Mouse (Mus musculus) liver, adult (tissue): ENCODE measurements around the gene Rnf169.

Experiments used
- GATA4 ChIP-seq: IDR thresholded peaks from 2 replicates; pipeline ENCODE4 v1.6.1; 2014; ENCODE audit warnings: mild to moderate bottlenecking, low read length; ENCODE audit not compliant: insufficient replicate concordance

The Rnf169 gene

DNA sequence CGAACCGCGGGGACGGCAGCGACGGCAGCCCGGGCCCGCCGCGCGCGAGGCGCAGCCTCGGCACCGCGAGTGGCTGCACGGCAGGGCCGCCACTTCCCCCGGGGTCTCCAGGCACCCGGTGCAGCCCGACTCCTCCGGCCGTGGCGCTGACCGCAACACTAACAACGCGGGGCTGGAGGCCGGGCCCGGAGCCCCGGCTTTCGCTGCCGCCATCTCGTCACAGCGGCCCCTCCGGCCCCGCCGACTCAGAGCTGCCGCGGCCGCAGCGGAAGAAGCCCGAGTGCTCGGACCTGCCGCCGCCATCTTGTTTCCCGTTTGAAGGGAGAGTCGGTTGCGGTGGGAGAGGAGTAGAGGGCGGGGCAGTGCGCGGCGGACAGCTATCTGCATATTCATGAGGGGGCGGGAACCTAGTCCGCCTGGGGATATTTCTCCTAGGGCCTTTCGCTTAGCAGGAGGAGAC, at the start of gene Rnf169:
Rnf169 (minus strand) TSS at position 317 of the 460 bp plus-strand sequence.
- TF ChIP-seq GATA4, result peak; percentile 40; the same call in 1 of the 2 replicates

DNA sequence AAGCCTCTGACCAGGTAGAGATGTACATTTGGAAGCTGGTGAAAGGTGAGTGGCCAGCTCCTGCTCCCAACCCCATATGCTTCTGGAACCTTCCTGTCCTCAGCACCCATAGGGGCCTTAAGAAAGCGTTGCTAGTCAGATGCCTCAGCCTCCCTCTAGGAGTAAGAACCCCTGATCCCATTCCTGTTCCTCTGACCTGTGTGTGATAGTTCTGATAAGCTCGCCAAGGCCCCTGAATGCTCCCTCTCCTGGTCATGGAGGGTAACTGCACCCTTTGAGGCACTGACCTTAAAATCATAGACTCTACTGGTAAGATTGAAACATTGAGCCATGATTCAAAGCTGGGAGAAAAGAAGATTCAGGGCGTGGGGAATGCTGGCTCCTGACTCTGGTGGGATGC, 49.1 kb upstream of the Rnf169 start:
- TF ChIP-seq GATA4, result no peak

DNA sequence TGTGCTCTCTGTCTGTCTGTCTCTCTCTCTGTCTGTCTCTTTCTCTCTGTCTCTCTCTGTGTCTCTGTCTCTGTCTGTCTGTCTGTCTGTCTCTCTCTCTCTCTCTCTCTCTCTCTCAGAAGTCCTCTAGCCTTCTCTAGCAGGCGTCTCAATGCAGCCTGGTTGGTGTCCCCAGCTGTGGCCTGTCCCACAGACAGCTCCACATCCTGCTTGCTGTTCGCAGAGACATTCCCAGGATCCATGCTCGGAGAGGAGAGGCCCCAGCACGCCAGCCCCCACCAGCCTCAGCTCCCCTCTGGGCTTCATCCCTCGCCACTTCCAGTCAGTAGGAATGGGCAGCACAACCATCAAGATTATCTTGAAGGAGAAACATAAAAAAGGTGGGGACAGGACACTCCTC, 47.1 kb upstream of the Rnf169 start:
- TF ChIP-seq GATA4, result no peak

DNA sequence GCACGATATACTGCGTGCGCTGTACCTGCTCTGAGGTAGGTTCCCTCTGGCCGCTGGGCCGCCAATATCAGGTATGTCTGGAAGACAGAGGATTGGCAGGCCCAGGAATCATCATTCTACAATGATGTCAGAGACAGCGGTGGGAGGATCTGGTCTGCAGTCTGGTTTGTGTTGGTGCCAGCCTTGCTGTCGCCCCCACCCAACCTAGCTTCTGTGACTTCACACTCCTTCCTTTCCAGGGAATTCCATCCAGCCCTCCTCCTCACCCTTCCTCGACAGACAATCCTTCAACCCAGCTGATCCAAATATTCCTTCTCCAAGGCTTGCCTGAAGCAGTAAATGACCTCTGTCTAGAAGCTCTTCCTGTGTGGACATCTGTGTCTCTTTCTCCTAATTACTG, 36.8 kb upstream of the Rnf169 start:
- no peak for TF ChIP-seq GATA4

DNA sequence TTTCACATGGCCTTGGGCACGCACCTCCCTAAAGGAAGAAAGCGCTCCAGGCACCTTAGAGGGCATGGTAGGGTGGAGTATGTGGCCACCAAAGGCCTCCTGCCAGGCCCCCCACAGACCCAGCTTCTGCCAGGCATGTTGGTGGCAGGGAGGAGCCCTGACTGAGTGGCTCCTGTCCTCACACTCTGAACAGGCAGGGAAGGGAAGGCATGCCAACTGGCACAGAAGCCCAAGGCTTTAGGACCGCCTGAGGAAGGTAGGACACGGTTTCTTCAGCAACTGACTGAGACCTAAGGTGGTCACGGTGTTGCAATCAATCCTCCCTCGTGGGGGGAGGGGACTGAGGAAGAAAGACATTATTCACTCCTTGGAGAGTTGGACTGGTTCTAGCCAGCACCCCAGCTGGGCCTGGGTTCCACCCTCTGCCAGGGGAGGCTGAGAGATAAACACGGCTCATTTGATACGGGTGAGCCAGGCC, 33.9 kb upstream of the Rnf169 start:
- no peak for TF ChIP-seq GATA4

DNA sequence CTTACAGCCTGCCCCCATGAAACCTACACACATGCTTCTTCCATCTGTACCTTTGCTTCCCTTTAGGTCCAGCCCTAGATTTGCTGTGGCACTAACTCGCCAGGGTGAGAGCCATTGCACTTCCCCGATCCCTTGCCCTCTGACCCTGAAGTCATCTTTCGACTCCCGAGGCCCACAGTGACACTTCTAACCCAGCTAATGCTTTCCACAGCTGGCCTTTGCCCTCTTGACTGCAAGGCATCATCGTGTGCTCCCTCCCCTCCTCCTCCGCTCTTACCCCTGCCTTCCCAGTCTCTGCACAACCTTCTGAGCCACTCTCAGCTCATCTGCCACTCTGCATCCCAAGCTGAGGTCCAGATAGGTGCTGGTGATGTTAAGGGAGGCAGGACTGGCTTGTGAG, 32.3 kb upstream of the Rnf169 start:
- no peak for TF ChIP-seq GATA4

DNA sequence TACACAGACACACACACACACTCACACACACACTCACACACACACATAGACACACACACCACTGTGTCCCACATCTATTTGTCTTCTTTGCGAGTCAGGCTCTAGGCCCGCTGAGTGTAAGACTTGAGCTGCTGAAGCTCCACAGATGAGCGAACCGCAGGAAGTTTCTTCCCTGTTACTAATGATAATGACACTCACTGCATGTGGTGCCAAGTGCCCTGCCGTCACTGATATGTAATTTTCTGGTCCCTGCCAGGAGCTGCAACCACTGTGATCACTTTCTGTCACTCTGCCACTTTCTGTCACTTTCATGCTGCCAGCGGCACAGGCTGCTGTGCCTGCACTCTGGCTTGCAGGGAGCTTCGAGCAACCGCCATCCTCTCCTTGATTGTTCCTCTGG, 31.8 kb upstream of the Rnf169 start:
- no peak; the same call in 1 of the 2 replicates for TF ChIP-seq GATA4

DNA sequence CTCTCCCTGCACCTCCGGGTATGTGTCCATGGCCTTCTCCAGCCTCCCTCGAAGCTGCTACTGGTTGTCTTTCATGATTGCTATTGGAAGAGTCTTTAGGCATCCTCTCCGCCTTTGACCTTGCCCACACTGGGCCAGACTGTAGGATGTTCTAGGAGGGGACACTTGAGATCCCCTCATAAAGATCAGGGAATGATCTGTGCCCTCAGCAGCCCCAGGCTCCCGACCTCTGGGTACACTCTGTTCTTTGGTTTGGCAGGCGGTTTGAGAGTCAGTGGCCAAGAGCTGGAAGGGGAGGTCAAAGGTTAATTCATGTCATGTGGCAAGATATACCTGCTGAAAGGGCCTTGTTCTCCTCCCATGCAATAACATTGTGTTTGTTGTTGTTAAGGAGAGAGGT, 30.5 kb upstream of the Rnf169 start:
- TF ChIP-seq GATA4, result no peak

DNA sequence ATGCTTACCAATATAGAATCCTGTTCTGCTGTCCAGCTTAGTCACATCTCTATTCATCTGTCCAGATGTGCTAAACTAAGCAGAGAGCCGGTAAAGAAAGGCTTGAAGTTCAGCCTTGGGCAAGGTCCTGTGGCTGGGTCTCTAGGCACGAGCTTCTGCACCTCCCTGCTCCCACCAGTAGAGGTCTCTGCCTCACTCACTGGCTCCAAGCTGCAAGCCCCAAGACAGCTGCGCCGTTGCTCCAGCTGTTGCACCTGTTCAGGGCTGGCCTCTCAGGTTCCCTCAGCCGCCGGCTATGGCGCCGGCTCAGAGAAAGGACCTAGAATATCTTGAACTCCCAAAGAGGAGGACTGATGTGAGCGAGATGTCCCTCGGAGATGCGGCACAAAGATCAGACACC, 29.4 kb upstream of the Rnf169 start:
- TF ChIP-seq GATA4, result no peak

DNA sequence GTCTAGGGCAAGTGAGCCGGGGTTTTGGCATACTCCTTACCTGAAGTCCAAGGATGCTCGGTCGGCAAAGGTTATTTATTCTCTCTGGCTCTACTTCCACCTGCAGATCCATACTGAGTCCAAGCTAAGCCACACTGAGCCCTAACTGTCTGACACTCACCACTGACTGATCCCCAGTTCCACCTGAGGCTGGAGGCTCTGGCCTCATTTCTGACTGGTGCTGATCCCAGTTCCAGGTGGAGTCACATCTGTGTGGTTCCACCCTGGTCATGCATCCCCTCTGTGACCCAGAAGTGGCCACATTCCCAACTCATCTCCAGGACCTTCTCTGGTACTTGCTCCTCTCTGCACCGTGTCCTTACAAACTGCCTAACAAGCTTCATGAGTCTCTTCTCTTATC, 28.5 kb upstream of the Rnf169 start:
- TF ChIP-seq GATA4, result no peak

DNA sequence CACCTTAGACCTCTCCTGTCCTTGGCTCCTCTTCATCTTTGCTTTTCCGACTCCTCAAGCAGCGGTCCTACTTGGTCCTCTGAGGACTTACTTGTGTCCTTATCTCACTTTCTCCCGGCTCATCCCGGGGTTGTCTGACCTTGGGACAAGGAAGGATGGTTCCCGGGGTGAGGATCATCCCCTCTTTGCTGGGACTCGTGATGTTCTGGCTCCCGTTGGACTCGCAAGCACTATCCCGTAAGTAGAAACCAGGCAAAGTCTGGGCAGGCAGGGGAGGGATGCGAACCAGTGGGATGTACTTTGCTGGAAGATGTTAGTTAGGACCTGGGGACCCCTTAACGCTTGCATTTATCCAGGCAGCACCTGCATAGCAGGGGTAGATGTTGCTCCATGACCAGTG, 26.2 kb upstream of the Rnf169 start:
- no peak for TF ChIP-seq GATA4

DNA sequence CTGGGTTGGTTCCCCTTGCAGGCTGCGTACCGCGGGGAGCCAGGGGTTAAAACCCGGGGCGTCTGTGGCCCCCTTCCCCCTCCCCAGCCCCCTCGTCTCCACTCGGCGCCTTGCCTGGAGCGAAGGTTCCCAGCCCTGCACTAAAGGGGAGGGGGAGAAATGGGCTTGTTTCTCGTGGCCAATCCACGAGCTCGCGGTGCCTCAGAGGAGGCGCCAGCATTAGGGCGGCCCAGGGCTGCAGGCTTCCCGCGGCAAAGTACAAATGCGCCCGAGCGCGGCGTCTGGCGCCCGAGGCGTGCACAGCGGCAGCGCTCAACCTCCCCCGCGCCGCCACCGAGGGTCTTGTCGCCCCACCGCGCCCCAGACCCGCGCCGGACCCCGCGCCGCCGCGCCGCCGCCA, 25.5 kb upstream of the Rnf169 start, which contains the start of gene Chrdl2:
Chrdl2 (plus strand) TSS at position 383 of the 400 bp plus-strand sequence.
- TF ChIP-seq GATA4, result no peak

DNA sequence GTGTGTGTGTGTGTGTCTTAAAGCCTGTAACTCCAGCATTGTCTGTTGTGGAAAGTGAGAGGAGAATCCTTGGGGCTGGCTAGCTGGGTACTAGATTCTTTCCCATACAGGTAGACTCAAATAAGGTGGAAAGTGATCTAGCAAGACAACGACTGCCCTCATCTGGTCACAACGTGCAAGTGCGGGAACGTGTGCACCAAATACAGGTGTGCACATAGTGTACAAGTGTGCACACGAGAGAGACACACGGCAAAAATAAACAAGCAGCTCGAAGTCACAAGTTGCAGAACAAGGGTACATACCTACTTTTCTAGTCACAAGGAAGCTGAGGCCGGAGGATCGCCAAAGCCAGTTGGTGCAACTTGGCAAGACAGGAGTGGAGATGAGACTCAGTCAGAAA, 23.5 kb upstream of the Rnf169 start:
- TF ChIP-seq GATA4, result no peak

DNA sequence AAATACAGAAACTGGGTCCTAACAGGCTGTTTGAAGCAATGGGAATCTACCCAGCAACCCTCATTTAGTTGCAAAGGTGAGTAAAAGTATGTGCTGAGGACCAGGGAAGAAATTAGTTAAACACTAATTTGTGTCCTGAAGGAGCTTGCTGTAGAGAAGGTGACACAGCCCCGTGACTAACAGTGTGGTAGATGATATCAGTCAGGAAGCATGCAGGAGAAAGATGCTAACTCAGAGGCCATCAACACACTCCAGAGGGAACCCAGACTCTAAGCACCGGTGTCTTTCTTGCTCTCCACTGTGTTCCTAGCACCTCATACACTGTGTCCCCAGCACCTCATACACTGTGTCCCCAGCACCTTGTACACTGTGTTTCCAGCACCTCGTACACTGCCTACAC, 18.4 kb upstream of the Rnf169 start:
- TF ChIP-seq GATA4, result no peak

DNA sequence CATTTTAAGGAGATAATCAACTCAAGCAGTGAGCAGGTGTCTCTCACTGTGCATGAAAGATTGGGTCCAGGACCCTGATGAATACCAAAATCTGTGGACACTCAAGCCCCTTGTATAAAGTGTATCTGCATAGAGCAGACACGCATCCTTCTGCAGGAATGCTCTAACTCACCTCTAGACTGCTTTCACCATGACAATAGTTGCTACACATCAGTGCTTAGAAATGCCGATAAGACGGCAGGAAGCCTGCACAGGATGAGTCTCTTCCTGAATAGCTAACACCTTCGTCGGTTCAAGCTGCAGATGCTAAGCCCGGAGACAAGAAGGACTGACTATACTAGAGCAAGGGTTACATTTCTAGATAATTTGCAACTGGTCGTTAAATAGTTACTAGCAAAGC, 14.9 kb upstream of the Rnf169 start:
- no peak for TF ChIP-seq GATA4

DNA sequence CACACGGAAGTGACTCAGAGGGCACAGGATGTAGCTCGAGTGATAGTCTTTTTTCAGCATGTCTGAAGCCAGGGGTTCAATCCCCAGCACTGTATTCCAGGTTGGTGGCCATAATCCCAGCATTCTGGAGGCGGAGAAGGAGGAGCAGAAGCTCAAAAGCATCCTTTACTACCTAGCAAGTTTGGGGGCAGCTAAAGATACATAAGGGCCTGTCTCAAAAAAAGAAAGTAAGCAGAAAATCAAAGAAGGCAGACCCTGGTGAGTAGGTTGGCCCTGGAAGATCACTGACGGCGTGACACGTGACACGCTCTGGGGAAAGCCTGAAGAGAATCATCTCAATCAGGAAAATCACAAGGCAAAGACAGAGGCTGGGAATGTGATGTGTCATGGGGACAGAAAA, 12.9 kb upstream of the Rnf169 start:
- TF ChIP-seq GATA4, result no peak

DNA sequence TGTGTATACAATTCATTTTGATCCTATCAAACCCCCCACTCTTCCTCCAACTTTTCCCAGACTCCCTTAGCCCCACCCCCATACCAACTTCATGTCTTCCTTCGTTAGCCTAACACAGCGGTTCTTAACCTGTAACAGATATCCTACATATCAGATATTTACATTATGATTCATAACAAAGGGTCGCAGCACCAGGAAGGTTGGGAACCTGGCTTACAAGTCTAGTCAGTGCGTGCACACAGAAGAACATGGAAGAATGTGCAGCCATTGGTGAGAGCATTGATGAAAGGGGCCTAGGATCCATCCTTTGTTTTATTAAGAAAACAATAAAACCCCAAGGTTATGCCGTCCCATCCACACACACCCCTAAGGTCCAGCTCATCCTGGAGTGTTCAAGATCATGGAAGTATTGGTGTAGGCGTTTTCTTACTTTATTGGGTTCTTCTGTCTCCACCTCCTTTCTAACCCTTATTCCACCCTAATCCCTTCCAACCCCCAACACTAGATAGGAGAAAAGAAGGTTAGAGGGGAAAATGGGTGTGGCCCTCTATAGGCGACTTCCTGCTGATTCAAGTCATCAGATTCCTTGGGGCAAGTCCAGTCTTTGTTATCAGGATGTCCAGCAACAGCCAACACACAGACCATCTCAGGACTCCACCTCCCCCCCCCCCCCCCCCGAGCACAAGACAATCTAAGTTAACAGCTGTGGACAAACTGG, 10.9 kb upstream of the Rnf169 start:
- TF ChIP-seq GATA4, result no peak
